ENCODE assay signal across 8 mouse cellular contexts in genomic region chr14:79397321-79398122, GRCm38 (mm10). TPM values are rescaled to one million over a fixed set of nuclear protein-coding genes. Genes with fewer than 3 reads are reported as not detected.
DNase-seq lines count a peak whose midpoint lies in the region; ATAC-seq lines count a peak whose summit lies in the region.

Gene Mtrf1 (plus strand): TSS chr14:79397772.

- H3K9ac ChIP-seq in intestine, embryonic 15.5 days: peak within 1 kb of the TSS; percentile 46

- H3K9me3 ChIP-seq in intestine, embryonic 15.5 days: no peaks in the 10 kb centered on the region

- peak within 1 kb of the TSS; percentile 52 for H3K4me2 ChIP-seq in intestine, embryonic 15.5 days (replicated peaks)

- no peaks in the 10 kb centered on the region for H3K27me3 ChIP-seq in intestine, embryonic 15.5 days (replicated peaks)

- DNase-seq in adipocyte (ENCODE audit: low spot score): peak; percentile 71
- peak; percentile 88 for DNase-seq in embryo, embryonic 10.5 days (ENCODE audit: low spot score)
- peak; percentile 32 for DNase-seq in gastrocnemius, postnatal 14 days
- peak; percentile 72 to 84 for DNase-seq in left cerebral cortex, postnatal 14 days (ENCODE audit: low spot score in 2 of 2)
- DNase-seq in right cerebral cortex, postnatal 14 days: peak; percentile 51
- DNase-seq in yolk sac, embryonic 10.5 days (ENCODE audit: low spot score): peak; percentile 86

- H3K27ac ChIP-seq in intestine, embryonic 15.5 days: peak within 1 kb of the TSS; percentile 81

- ATAC-seq in intestine, embryonic 15.5 days: peak; percentile 93
- ATAC-seq in megakaryocyte-erythroid progenitor cell, adult 5-6 weeks (replicated peaks; ENCODE audit: low FRiP score, low TSS enrichment, poor library complexity, severe bottlenecking): peak; percentile 94

- intact Hi-C loops in gastrocnemius, postnatal 14 days (cut with DNase I; ENCODE audit: low total_unique reads): no loop called here
- intact Hi-C loops in left cerebral cortex, postnatal 14 days (cut with DNase I): no loop called here

- H3K36me3 ChIP-seq in intestine, embryonic 15.5 days: no peaks in the 10 kb centered on the region; the same call in 1 of the 2 replicates

- no peaks in the 10 kb centered on the region for H3K4me1 ChIP-seq in intestine, embryonic 15.5 days (replicated peaks)

- WGBS in intestine, embryonic 15.5 days: 18% methylated on average over 23 of the region's 23 CpGs

- peak within 1 kb of the TSS; percentile 63 for H3K4me3 ChIP-seq in intestine, embryonic 15.5 days (replicated peaks)

RNA-seq across cellular contexts. Expression of gene Mtrf1, which starts in this region (rescaled TPM):
- total RNA-seq in gastrocnemius, postnatal 14 days (2021): 1 to 10 TPM; 5.4 to 5.8 TPM
- polyA plus RNA-seq in intestine, embryonic 15.5 days (2015; fragmentation: Nextera tagmentation; extraction: Ambion mirVana): 9.1 and 10.6 TPM in 2 replicates
- 1 to 10 TPM; 4.4 to 5.5 TPM for total RNA-seq in left cerebral cortex, postnatal 14 days (2021)
- total RNA-seq in megakaryocyte-erythroid progenitor cell, adult 5-6 weeks (2014; fragmentation: Nextera tagmentation): 6.4 and 7.3 TPM in 2 replicates
- 14.6 and 16.8 TPM in 2 replicates for total RNA-seq in megakaryocyte-erythroid progenitor cell, adult 5-6 weeks (2017)

Comparison
In these comparisons a context has a peak if more than half of its experiments do, and no peak if none do; other contexts are left out.
1. Peak in every context shown above with its lines: DNase-seq, ATAC-seq, H3K4me3 ChIP-seq and H3K27ac ChIP-seq.
2. DNase-seq: peak in every context shown above with its lines; median percentile 88 in embryo, embryonic 10.5 days; 86 in yolk sac, embryonic 10.5 days; 78 in left cerebral cortex, postnatal 14 days; 71 in adipocyte; 51 in right cerebral cortex, postnatal 14 days; 32 in gastrocnemius, postnatal 14 days.